Mouse (Mus musculus): ENCODE data around the gene Sox12. TPM values are rescaled to one million over a fixed set of nuclear protein-coding genes. Genes with fewer than 3 reads are reported as not detected.

Gene Sox12
- polyA plus RNA-seq, 1 experiment = 17.0 TPM

DNA sequence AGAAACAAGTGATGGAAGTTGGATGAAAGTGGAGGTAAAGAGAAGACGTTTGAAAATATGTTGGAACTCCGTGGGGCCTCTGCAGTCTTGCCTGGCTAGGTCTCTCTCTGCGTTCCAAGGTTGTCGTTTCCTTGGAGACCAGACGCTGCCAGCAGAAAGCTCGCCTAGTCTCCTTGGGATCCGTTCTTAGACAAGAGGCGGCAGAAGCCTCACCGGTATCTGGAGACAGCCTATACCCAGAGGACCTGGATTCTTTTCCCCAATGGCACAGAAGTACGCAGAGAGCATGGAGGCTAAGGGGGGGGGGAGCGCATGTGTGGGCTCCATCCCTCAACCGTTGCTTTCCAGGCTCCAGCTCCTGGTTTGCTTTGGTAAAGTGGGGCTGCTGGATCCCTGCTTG is 29.6 kb upstream of the Sox12 start:
- no peak for TF ChIP-seq POLR2A (IDR thresholded peaks at IDR 0.05; ENCODE audit: extremely low read depth, insufficient read depth, low read length)
- TF ChIP-seq CTCF (IDR thresholded peaks at IDR 0.05; ENCODE audit: extremely low read depth, insufficient read depth, low read length) = no peak
- Histone ChIP-seq H3K4me3 (ENCODE audit: insufficient read depth, low read length) (0 out of 2 replicates have a peak overlapping the region, but pooled peaks have one; percentile 1), H3K27ac (ENCODE audit: insufficient read depth, low read length) (no peak overlapping the region), H3K4me1 (ENCODE audit: control insufficient read depth, insufficient read depth, low read length) (no peaks in the 10 kb centered on the region)

- no peak overlapping the region for H3K27ac ChIP-seq (ENCODE audit: insufficient read depth, low read length)
- TF ChIP-seq CTCF (IDR thresholded peaks at IDR 0.05; ENCODE audit: extremely low read depth, insufficient read depth, low read length) (no peak), POLR2A (IDR thresholded peaks at IDR 0.05; ENCODE audit: extremely low read depth, insufficient read depth, low read length) (no peak)
- H3K4me1 ChIP-seq (ENCODE audit: control insufficient read depth, insufficient read depth, low read length) = peaks cover 4% of the 10 kb centered on the region
- no peak overlapping the region for H3K4me3 ChIP-seq (ENCODE audit: insufficient read depth, low read length)
Observed at GRCm38 (mm10) chr2:152415786-152416185, 17.9 kb upstream of the Sox12 start.

GRCm38 (mm10) chr2:152415287-152415686 is 17.4 kb upstream of the Sox12 start, which contains the start of gene 6820408C15Rik:
6820408C15Rik (plus strand) TSS chr2:152415587.
- peaks cover 4% of the 10 kb centered on the region for H3K4me1 ChIP-seq (ENCODE audit: control insufficient read depth, insufficient read depth, low read length)

GRCm38 (mm10) chr2:152414591-152415165 is 16.8 kb upstream of the Sox12 start, which contains the start of gene Zcchc3:
Zcchc3 (minus strand) TSS chr2:152415027.
- Histone ChIP-seq H3K27ac (ENCODE audit: insufficient read depth, low read length) (peak within 1 kb of the TSS; percentile 65), H3K4me1 (ENCODE audit: control insufficient read depth, insufficient read depth, low read length) (peaks cover 4% of the 10 kb centered on the region), H3K4me3 (ENCODE audit: insufficient read depth, low read length) (peak within 1 kb of the TSS; percentile 97)
- no peak for TF ChIP-seq CTCF (IDR thresholded peaks at IDR 0.05; ENCODE audit: extremely low read depth, insufficient read depth, low read length)
- peak; percentile 62 for TF ChIP-seq POLR2A (IDR thresholded peaks at IDR 0.05; ENCODE audit: extremely low read depth, insufficient read depth, low read length)

More at GRCm38 (mm10) chr2:152415287-152415686, 17.4 kb upstream of the Sox12 start, which contains the start of gene 6820408C15Rik:
- H3K4me3 ChIP-seq (ENCODE audit: insufficient read depth, low read length) = peak within 1 kb of the TSS; percentile 97
- peak within 1 kb of the TSS; percentile 65 for H3K27ac ChIP-seq (ENCODE audit: insufficient read depth, low read length)
- TF ChIP-seq CTCF (IDR thresholded peaks at IDR 0.05; ENCODE audit: extremely low read depth, insufficient read depth, low read length) (no peak), POLR2A (IDR thresholded peaks at IDR 0.05; ENCODE audit: extremely low read depth, insufficient read depth, low read length) (no peak)

GRCm38 (mm10) chr2:152413765-152414584 is 16.1 kb upstream of the Sox12 start:
- TF ChIP-seq CTCF (IDR thresholded peaks at IDR 0.05; ENCODE audit: extremely low read depth, insufficient read depth, low read length) = no peak
- no peak for TF ChIP-seq POLR2A (IDR thresholded peaks at IDR 0.05; ENCODE audit: extremely low read depth, insufficient read depth, low read length)
- Histone ChIP-seq H3K4me1 (ENCODE audit: control insufficient read depth, insufficient read depth, low read length) (peaks cover 4% of the 10 kb centered on the region), H3K27ac (ENCODE audit: insufficient read depth, low read length) (peak overlapping the region; percentile 65), H3K4me3 (ENCODE audit: insufficient read depth, low read length) (peak overlapping the region; percentile 97)

DNA sequence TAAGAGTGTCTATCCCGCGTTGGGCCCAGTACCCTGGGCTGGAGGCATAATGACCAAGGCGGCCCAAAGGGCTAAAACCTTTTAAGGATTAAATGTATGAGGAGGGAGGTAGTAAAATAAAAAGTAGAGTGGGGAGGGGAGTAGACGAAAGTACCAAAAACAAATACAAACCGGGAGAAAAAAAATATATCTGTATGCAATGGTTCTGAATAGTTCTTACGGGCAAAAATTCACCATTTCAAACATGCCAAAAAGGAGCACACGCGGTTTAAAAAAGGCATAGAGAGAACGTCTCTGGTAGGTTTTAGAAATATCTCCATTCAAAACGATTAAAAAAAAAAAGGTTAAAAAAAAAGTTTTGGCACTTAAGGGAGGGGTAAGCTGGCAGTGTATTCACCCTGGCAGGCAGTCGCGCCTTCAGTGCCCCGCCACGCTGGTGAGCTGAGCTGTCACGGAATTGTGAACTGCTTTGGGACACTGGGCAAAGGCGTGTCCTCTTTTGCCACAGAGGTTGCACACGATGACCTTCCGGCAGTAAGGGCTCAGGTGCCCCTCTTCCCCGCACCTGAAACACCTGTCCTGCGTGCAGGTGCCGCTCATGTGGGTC is 15.4 kb upstream of the Sox12 start:
- TF ChIP-seq POLR2A (IDR thresholded peaks at IDR 0.05; ENCODE audit: extremely low read depth, insufficient read depth, low read length) (no peak), CTCF (IDR thresholded peaks at IDR 0.05; ENCODE audit: extremely low read depth, insufficient read depth, low read length) (no peak)
- peak overlapping the region; percentile 19; the same call in 1 of the 2 replicates for H3K27ac ChIP-seq (ENCODE audit: insufficient read depth, low read length)
- H3K4me1 ChIP-seq (ENCODE audit: control insufficient read depth, insufficient read depth, low read length) = peaks cover 4% of the 10 kb centered on the region
- peak overlapping the region; percentile 97 for H3K4me3 ChIP-seq (ENCODE audit: insufficient read depth, low read length)

DNA sequence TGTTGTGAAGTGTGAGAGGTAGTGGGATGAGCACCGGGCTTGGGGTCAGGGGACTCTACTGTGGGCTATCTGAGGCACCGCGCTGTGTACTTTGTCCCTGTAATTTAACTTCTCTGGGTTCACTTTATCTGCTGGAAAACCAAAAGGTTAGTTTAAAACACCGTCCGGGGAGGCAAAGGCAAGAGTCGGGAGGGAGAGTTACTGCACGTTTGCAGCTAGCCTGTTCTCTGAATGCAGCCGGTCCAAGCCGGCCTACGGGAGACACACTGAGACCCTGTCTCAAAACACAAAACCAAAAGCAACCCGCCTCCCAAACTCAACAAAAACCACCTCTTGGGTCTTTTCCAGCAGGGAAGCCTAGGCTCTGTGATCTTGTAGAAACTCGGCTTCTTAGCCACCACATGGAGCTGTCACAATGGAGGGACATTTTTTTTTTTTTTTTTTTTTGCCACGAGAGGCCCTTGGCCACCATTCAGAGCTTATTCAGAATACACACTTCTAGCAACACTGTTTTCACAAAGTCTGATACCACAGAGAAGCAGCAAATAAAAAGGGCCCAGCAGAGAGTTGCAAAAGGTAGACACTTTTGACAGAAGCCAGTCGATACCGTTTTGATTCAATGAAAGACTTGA is 14.8 kb upstream of the Sox12 start:
- H3K4me3 ChIP-seq (ENCODE audit: insufficient read depth, low read length) = peak overlapping the region; percentile 19
- peaks cover 4% of the 10 kb centered on the region for H3K4me1 ChIP-seq (ENCODE audit: control insufficient read depth, insufficient read depth, low read length)
- TF ChIP-seq POLR2A (IDR thresholded peaks at IDR 0.05; ENCODE audit: extremely low read depth, insufficient read depth, low read length) (no peak), CTCF (IDR thresholded peaks at IDR 0.05; ENCODE audit: extremely low read depth, insufficient read depth, low read length) (no peak)
- no peak overlapping the region for H3K27ac ChIP-seq (ENCODE audit: insufficient read depth, low read length)

- no peak overlapping the region for H3K4me3 ChIP-seq (ENCODE audit: insufficient read depth, low read length)
- H3K27ac ChIP-seq (ENCODE audit: insufficient read depth, low read length) = peak overlapping the region; percentile 26; the same call in 1 of the 2 replicates
- peaks cover 4% of the 10 kb centered on the region for H3K4me1 ChIP-seq (ENCODE audit: control insufficient read depth, insufficient read depth, low read length)
- TF ChIP-seq CTCF (IDR thresholded peaks at IDR 0.05; ENCODE audit: extremely low read depth, insufficient read depth, low read length) = no peak
- TF ChIP-seq POLR2A (IDR thresholded peaks at IDR 0.05; ENCODE audit: extremely low read depth, insufficient read depth, low read length) = no peak
Observed at GRCm38 (mm10) chr2:152411471-152411870, 13.6 kb upstream of the Sox12 start.

DNA sequence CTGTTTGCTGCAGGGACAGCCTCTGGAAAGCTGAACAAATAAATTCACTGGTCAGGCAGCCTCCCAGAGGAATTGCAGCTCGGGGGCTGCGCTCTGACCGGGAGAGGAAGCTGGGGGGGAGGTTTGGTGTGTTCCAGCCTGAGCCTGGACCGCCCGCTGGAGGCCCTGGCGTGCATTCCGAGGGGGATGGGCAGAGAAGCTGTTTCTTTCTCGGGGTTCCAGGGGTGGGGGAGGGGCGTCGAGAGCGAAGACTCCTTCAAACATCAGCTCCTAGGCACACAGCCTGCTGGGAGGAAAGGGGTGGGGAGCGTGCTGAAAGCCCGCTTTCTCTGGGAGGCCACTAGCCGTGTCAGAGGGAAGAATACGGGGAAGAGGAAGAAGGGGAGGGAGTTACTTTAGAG is 13.1 kb upstream of the Sox12 start:
- no peak for TF ChIP-seq CTCF (IDR thresholded peaks at IDR 0.05; ENCODE audit: extremely low read depth, insufficient read depth, low read length)
- 0 out of 2 replicates have a peak, but pooled peaks have one; percentile 43 for TF ChIP-seq POLR2A (IDR thresholded peaks at IDR 0.05; ENCODE audit: extremely low read depth, insufficient read depth, low read length)
- peaks cover 5% of the 10 kb centered on the region for H3K4me1 ChIP-seq (ENCODE audit: control insufficient read depth, insufficient read depth, low read length)
- H3K4me3 ChIP-seq (ENCODE audit: insufficient read depth, low read length) = no peak overlapping the region
- H3K27ac ChIP-seq (ENCODE audit: insufficient read depth, low read length) = peak overlapping the region; percentile 51; the same call in 1 of the 2 replicates

All from cortical plate, adult 2 months (tissue).